In genomic region chr11:81670436-81670835, GRCm38 (mm10) we compare ENCODE assay signal across 19 mouse cellular contexts.
DNase-seq lines count a peak whose midpoint lies in the region.
"Had no signal": no experiment of that assay in that cellular context is flagged by ENCODE, and none has a peak within 500 bp of the region (broad histone marks: within the 10 kb centered on the region; RNA-seq: fewer than 3 reads in every experiment).

No protein-coding gene starts in this region.

- no peaks in the 10 kb centered on the region for H3K9me3 ChIP-seq in hindbrain, embryonic 10.5 days
- H3K9me3 ChIP-seq: embryonic facial prominence, embryonic 15.5 days; intestine, embryonic 15.5 days; midbrain, embryonic 12.5 days had no signal

- 72% methylated on average over 3 of the region's 3 CpGs for WGBS in hindbrain, embryonic 10.5 days

- H3K36me3 ChIP-seq in hindbrain, embryonic 10.5 days = no peaks in the 10 kb centered on the region
- H3K36me3 ChIP-seq: embryonic facial prominence, embryonic 15.5 days; G1E; intestine, embryonic 15.5 days; midbrain, embryonic 12.5 days had no signal

- intact Hi-C loops in left cerebral cortex, postnatal 4 days (cut with DNase I) = no loop called here
- intact Hi-C loops in gastrocnemius, postnatal 14 days (cut with DNase I; ENCODE audit: low total_unique reads) = no loop called here

- no peaks in the 10 kb centered on the region for H3K27me3 ChIP-seq in hindbrain, embryonic 10.5 days (ENCODE audit: insufficient read depth, poor library complexity, severe bottlenecking)
- H3K27me3 ChIP-seq: embryonic facial prominence, embryonic 15.5 days; intestine, embryonic 15.5 days; midbrain, embryonic 12.5 days had no signal

- no peaks in the 10 kb centered on the region for H3K4me1 ChIP-seq in hindbrain, embryonic 10.5 days (replicated peaks)
- H3K4me1 ChIP-seq: embryonic facial prominence, embryonic 15.5 days; intestine, embryonic 15.5 days; midbrain, embryonic 12.5 days had no signal

- DNase-seq in left cerebral cortex, adult 11 months (ENCODE audit: low spot score) = peak; percentile 50
- no peak for DNase-seq in left cerebral cortex, postnatal 4 days
- peak; percentile 2 for DNase-seq in R1 (ENCODE audit: low read depth, low spot score)
- DNase-seq in frontal cortex, postnatal 36 days (ENCODE audit: low spot score in 2 of 2) = peak; percentile 49 to 62
- DNase-seq in right cerebral cortex, postnatal 36 days (ENCODE audit: low spot score in 2 of 2) = peak; percentile 42 to 67
- no peak for DNase-seq in hindbrain, embryonic 10.5 days (ENCODE audit: low spot score)
- no peak for DNase-seq in gastrocnemius, postnatal 14 days
- DNase-seq: adrenal gland, adult 8-10 months; cerebellum, adult 2 months; gastrocnemius, adult 2 months; kidney, adult 9 months; kidney, postnatal 14 days; layer of hippocampus, postnatal 36 days; lung, embryonic 14.5 days had no signal

- no peak overlapping the region for H3K4me3 ChIP-seq in hindbrain, embryonic 10.5 days
- H3K4me3 ChIP-seq: embryonic facial prominence, embryonic 15.5 days; gastrocnemius, adult 2 months; intestine, embryonic 15.5 days; midbrain, embryonic 12.5 days had no signal

- no peak overlapping the region for H3K27ac ChIP-seq in hindbrain, embryonic 10.5 days
- H3K27ac ChIP-seq: embryonic facial prominence, embryonic 15.5 days; gastrocnemius, adult 2 months; intestine, embryonic 15.5 days; liver, embryonic 14.5 days; midbrain, embryonic 12.5 days had no signal

Comparison
In these comparisons a context has a peak if more than half of its experiments do, and no peak if none do; other contexts are left out.
1. DNase-seq: peak in left cerebral cortex, adult 11 months (single experiment), R1 (single experiment), frontal cortex, postnatal 36 days (2 of 2) and right cerebral cortex, postnatal 36 days (2 of 2); none in left cerebral cortex, postnatal 4 days (single experiment), hindbrain, embryonic 10.5 days (single experiment) and gastrocnemius, postnatal 14 days (single experiment).